Mouse (Mus musculus) bone marrow macrophage, adult 2 months (primary cell): ENCODE measurements around the gene Cxcl13.

ENCODE experiments used
- CTCF ChIP-seq: IDR thresholded peaks from 2 replicates; pipeline ENCODE4 v1.5.1; 2012; ENCODE audit warnings: low read depth, mild to moderate bottlenecking, low read length, moderate library complexity
- POLR2A ChIP-seq: IDR thresholded peaks from 2 replicates; pipeline ENCODE4 v1.6.1; 2012; ENCODE audit warnings: mild to moderate bottlenecking, low read depth, low read length, borderline replicate concordance

GRCm38 (mm10) chr5:95948641-95949040, 8.1 kb upstream of the Cxcl13 start:
- no peak for TF ChIP-seq CTCF
- TF ChIP-seq POLR2A: no peak
